ENCODE assay signal across 8 mouse cellular contexts in the genomic region with DNA sequence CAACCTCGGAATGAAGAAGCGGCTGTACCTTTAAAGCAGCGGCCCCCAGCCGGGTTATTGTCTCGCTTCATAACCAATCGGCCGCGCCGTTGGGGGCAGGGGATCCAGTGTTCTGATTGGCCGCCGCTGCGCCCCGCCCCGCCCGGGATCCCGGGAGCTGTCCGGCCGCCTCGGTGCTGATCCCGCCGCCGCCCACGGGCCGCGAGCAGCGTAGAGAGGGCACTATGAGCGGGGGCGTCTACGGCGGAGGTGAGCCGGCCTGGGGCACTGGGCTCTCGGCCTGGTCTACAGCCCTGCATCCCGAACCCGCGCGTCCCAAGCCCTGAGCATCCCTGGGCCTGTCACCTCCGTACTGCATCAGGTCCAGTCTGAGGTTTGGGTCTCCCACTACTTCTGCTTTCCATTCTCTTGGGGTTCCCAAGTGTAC. TPM values are rescaled to one million over a fixed set of nuclear protein-coding genes. Genes with fewer than 3 reads are reported as not detected.
DNase-seq lines count a peak whose midpoint lies in the region; ATAC-seq and TF ChIP-seq lines count a peak whose summit lies in the region.

A gene (plus strand): TSS at position 107 of the 427 bp plus-strand sequence.

- no peak for TF ChIP-seq POLR2A in myocyte (IDR thresholded peaks at IDR 0.05; ENCODE audit: insufficient read length, low read depth)
- no peak for TF ChIP-seq POLR2A in testis, adult 2 months (IDR thresholded peaks at IDR 0.05; ENCODE audit: control insufficient read depth, low read depth, low read length)

- H3K4me2 ChIP-seq in embryonic facial prominence, embryonic 12.5 days (replicated peaks), result peak within 1 kb of the TSS; percentile 41
- peak within 1 kb of the TSS; percentile 56 for H3K4me2 ChIP-seq in heart, embryonic 13.5 days
- H3K4me2 ChIP-seq in liver, embryonic 12.5 days, result peak within 1 kb of the TSS; percentile 46
- H3K4me2 ChIP-seq in myocyte (ENCODE audit: low read depth), result no peak within 1 kb of the TSS

- WGBS in embryonic facial prominence, embryonic 12.5 days, result 2% methylated on average over 37 of the region's 37 CpGs
- under 1% methylated on average over 37 of the region's 37 CpGs for WGBS in heart, embryonic 13.5 days
- under 1% methylated on average over 37 of the region's 37 CpGs for WGBS in liver, embryonic 12.5 days (ENCODE audit: insufficient replicate concordance)

- H3K27ac ChIP-seq in embryonic facial prominence, embryonic 12.5 days, result no peak within 1 kb of the TSS
- no peak within 1 kb of the TSS for H3K27ac ChIP-seq in heart, embryonic 13.5 days (replicated peaks)
- no peak within 1 kb of the TSS for H3K27ac ChIP-seq in liver, embryonic 12.5 days
- no peak within 1 kb of the TSS for H3K27ac ChIP-seq in testis, adult 2 months (ENCODE audit: control insufficient read depth, insufficient read depth, low read depth, low read length)

- no peaks in the 10 kb centered on the region for H3K36me3 ChIP-seq in embryonic facial prominence, embryonic 12.5 days
- H3K36me3 ChIP-seq in heart, embryonic 13.5 days, result no peaks in the 10 kb centered on the region
- H3K36me3 ChIP-seq in liver, embryonic 12.5 days, result no peaks in the 10 kb centered on the region
- no peaks in the 10 kb centered on the region for H3K36me3 ChIP-seq in myocyte (ENCODE audit: control insufficient read depth, insufficient read depth)
- H3K36me3 ChIP-seq in testis, adult 2 months (ENCODE audit: control insufficient read depth, insufficient read depth, low read length), result no peaks in the 10 kb centered on the region

- TF ChIP-seq CTCF in testis, adult 2 months (IDR thresholded peaks at IDR 0.05; ENCODE audit: control insufficient read depth, insufficient read depth, insufficient replicate concordance, low read depth, low read length), result no peak

- peak; percentile 82 for ATAC-seq in embryonic facial prominence, embryonic 12.5 days (ENCODE audit: insufficient number of reproducible peaks, insufficient read depth, low FRiP score, low TSS enrichment)
- no peak for ATAC-seq in heart, embryonic 13.5 days (ENCODE audit: extremely low read depth, insufficient number of reproducible peaks, low FRiP score, low TSS enrichment)
- peak; percentile 65 for ATAC-seq in liver, embryonic 12.5 days

- H3K4me1 ChIP-seq in embryonic facial prominence, embryonic 12.5 days, result no peaks in the 10 kb centered on the region
- peaks cover 7% of the 10 kb centered on the region; the same call in 1 of the 2 replicates for H3K4me1 ChIP-seq in heart, embryonic 13.5 days
- peaks cover 7% of the 10 kb centered on the region for H3K4me1 ChIP-seq in liver, embryonic 12.5 days
- peaks cover 7% of the 10 kb centered on the region for H3K4me1 ChIP-seq in testis, adult 2 months (ENCODE audit: control insufficient read depth, insufficient read depth, low read length)

- no peak within 1 kb of the TSS for H3ac ChIP-seq in myocyte (ENCODE audit: control insufficient read depth, insufficient read length)

- no peaks in the 10 kb centered on the region for H3K9me3 ChIP-seq in embryonic facial prominence, embryonic 12.5 days
- no peaks in the 10 kb centered on the region for H3K9me3 ChIP-seq in heart, embryonic 13.5 days
- H3K9me3 ChIP-seq in liver, embryonic 12.5 days (replicated peaks), result no peaks in the 10 kb centered on the region

- peak; percentile 54 to 57 for DNase-seq in B cell, adult 2 months
- DNase-seq in adrenal gland, postnatal 36 days, result peak; percentile 84 to 85
- DNase-seq in kidney, postnatal 10 days, result peak; percentile 88

- H3K9ac ChIP-seq in embryonic facial prominence, embryonic 12.5 days, result no peak within 1 kb of the TSS
- H3K9ac ChIP-seq in heart, embryonic 13.5 days, result no peak within 1 kb of the TSS
- no peak within 1 kb of the TSS for H3K9ac ChIP-seq in liver, embryonic 12.5 days

- peaks cover 18% of the 10 kb centered on the region for H3K27me3 ChIP-seq in embryonic facial prominence, embryonic 12.5 days
- peaks cover 62% of the 10 kb centered on the region for H3K27me3 ChIP-seq in heart, embryonic 13.5 days (replicated peaks)
- H3K27me3 ChIP-seq in liver, embryonic 12.5 days (replicated peaks), result peaks cover 72% of the 10 kb centered on the region
- H3K27me3 ChIP-seq in myocyte (ENCODE audit: control insufficient read depth, insufficient read depth, insufficient read length), result peaks cover 43% of the 10 kb centered on the region
- no peaks in the 10 kb centered on the region for H3K27me3 ChIP-seq in testis, adult 2 months (ENCODE audit: control insufficient read depth, insufficient read depth, low read length)

- no peaks in the 10 kb centered on the region for H3K79me2 ChIP-seq in myocyte (ENCODE audit: control insufficient read depth, insufficient read depth)

- H3K4me3 ChIP-seq in embryonic facial prominence, embryonic 12.5 days, result peak within 1 kb of the TSS; percentile 16
- H3K4me3 ChIP-seq in heart, embryonic 13.5 days, result peak within 1 kb of the TSS; percentile 27; the same call in 1 of the 2 replicates
- peak within 1 kb of the TSS; percentile 16; the same call in 1 of the 2 replicates for H3K4me3 ChIP-seq in liver, embryonic 12.5 days
- H3K4me3 ChIP-seq in myocyte, result no peak within 1 kb of the TSS
- peak within 1 kb of the TSS; percentile 41 for H3K4me3 ChIP-seq in testis, adult 2 months (ENCODE audit: control insufficient read depth, low read depth, low read length)

TF ChIP-seq in myocyte, 11 proteins besides CTCF, POLR2A, EP300 and RAD21:
- peak; percentile 77 for TF ChIP-seq REST (IDR thresholded peaks at IDR 0.05; ENCODE audit: insufficient read depth, insufficient read length)
- TF ChIP-seq MYOG (IDR thresholded peaks at IDR 0.05; ENCODE audit: control insufficient read depth in 1 of 3, insufficient read depth in 1 of 3, insufficient read length in 2 of 3, low read depth in 2 of 3), result no peak
- no peak for TF ChIP-seq TCF12 (IDR thresholded peaks at IDR 0.05; ENCODE audit: insufficient read depth, poor library complexity, severe bottlenecking)

RNA-seq across cellular contexts. Expression of the gene that starts here (rescaled TPM):
- 1 to 10 TPM; 2.6 to 3.3 TPM for total RNA-seq in adrenal gland, postnatal 36 days (2021)
- 6.1 and 9.3 TPM in 2 replicates for polyA plus RNA-seq in embryonic facial prominence, embryonic 12.5 days (2016; fragmentation: Nextera tagmentation; extraction: Ambion mirVana)
- polyA plus RNA-seq in heart, embryonic 13.5 days (2015; fragmentation: Nextera tagmentation; extraction: Ambion mirVana), result 0.27 and 0.35 TPM in 2 replicates
- not detected in 2 replicates for polyA plus RNA-seq in liver, embryonic 12.5 days (2016; fragmentation: Nextera tagmentation; extraction: Ambion mirVana)
- polyA plus RNA-seq in myocyte (2012; fragmentation: generic; extraction: Trizol), result not detected
- 0.25 TPM in 2 replicates for polyA plus RNA-seq in testis, adult 2 months (2012; rRNA removed)

Comparison
In these comparisons a context has a peak if more than half of its experiments do, and no peak if none do; other contexts are left out.
1. Peak in ATAC-seq, H3K4me3 ChIP-seq and H3K4me2 ChIP-seq in liver, embryonic 12.5 days; RNA of the gene not detected or under 1 TPM.